Mouse (Mus musculus): ENCODE data around the gene Grb10.

GRCm38 (mm10) chr11:11888051-11888450, 150.4 kb downstream of the Grb10 start:
- TF ChIP-seq TAL1 (IDR thresholded peaks at IDR 0.05; ENCODE audit: low read length) (no peak), GATA1 (IDR thresholded peaks at IDR 0.05; ENCODE audit: low read length) (no peak)
